Mouse (Mus musculus): ENCODE measurements at regions not wholly inside any gene's neighbourhood (a gene's known extent, or its start where the extent isn't known, plus 50 kb on each side); places are given as distances from the start of the nearest gene placed in this dataset.
"Not testable (repeated sequence)": the region's sequence is repeated elsewhere in the genome, so short reads cannot be mapped to it uniquely, and the experiment has no call there.

DNA sequence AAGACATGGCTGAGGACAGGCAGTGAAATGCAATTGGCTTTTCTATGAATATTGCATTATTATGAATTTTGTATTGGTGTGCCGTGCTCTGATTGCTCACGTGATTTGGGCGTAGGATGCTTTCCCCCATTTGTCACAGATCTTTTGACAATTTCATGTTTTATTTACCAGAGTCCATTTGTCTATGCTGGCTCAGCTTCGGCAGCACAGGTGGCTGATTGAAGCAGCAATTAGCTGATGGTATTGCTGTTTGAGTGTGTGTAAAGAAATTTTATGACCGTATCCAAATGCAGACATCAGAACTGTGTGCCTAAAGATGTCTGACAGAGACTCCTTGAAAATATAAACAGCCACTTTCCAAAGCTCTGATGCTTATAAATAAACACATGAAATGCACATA, 498.5 kb upstream of the Akr1e1 start:
- Histone ChIP-seq H3K9me3 (replicated peaks) (no peaks in the 10 kb centered on the region), H3K4me1 (no peaks in the 10 kb centered on the region), H3K27me3 (ENCODE audit: low read depth, poor library complexity, severe bottlenecking) (no peaks in the 10 kb centered on the region), H3K27ac (no peak overlapping the region), H3K4me3 (no peak overlapping the region), H3K36me3 (no peaks in the 10 kb centered on the region)
- DNase-seq (ENCODE audit: low spot score), result no peak
- WGBS, result 85% methylated on average over 5 of the region's 5 CpGs

GRCm38 (mm10) chr13:5154911-5155310, 545.9 kb upstream of the Akr1e1 start:
- 90% methylated on average over 3 of the region's 3 CpGs for WGBS

DNA sequence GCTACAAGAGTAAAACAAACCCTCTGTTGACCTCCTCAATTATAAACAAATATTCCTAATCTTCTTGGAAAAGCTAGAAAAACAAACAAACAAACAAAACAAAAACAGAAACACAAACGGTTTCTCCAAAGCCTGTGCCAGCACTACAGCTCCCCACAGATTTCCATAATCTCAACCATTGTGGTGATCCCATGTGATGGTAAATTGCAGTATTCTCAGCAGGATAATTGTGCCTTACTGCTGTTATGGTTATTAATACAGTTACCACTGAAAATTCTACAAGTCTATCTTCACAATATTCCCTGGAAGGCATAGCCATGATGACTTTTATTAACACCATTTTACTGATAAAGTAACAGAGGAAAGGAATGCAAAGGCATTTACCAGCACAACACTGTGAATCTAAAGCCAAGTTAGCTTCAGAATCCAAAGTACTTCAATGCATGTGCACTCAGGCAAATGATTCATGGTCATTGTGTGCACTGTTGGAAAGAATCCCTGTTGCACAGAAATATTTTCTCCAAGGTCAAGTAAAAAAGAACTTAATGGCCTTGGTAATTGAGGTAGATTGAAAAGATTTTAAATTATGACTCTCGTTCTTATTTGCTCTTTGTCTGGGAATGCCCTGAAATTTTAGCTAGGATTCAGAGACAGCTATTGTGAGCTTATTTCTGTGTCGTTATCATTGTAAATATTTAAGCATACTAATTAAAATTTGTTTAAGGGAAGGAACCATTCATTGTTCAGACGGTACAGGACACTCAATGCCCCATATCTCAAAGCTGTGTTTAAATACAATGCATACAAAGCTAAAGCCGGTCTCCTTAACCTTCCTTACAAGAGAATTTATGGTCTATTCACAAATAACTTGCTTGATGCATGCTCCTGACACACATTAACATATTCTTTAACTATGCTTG, 551.1 kb upstream of the Akr1e1 start:
- no peaks in the 10 kb centered on the region for H3K4me1 ChIP-seq
- no peaks in the 10 kb centered on the region for H3K36me3 ChIP-seq
- no peak overlapping the region for H3K27ac ChIP-seq
- WGBS, result 85% methylated on average over 5 of the region's 5 CpGs
- no peak for DNase-seq (ENCODE audit: low spot score)
- no peaks in the 10 kb centered on the region for H3K9me3 ChIP-seq (replicated peaks)
- H3K27me3 ChIP-seq (ENCODE audit: low read depth, poor library complexity, severe bottlenecking), result no peaks in the 10 kb centered on the region
- H3K4me3 ChIP-seq, result no peak overlapping the region

More at GRCm38 (mm10) chr13:5154911-5155310, 545.9 kb upstream of the Akr1e1 start:
- H3K4me1 ChIP-seq, result no peaks in the 10 kb centered on the region
- no peaks in the 10 kb centered on the region for H3K36me3 ChIP-seq
- no peak for DNase-seq (ENCODE audit: low spot score)
- H3K27me3 ChIP-seq (ENCODE audit: low read depth, poor library complexity, severe bottlenecking), result no peaks in the 10 kb centered on the region
- H3K27ac ChIP-seq, result no peak overlapping the region
- H3K4me3 ChIP-seq, result no peak overlapping the region
- H3K9me3 ChIP-seq (replicated peaks), result no peaks in the 10 kb centered on the region

DNA sequence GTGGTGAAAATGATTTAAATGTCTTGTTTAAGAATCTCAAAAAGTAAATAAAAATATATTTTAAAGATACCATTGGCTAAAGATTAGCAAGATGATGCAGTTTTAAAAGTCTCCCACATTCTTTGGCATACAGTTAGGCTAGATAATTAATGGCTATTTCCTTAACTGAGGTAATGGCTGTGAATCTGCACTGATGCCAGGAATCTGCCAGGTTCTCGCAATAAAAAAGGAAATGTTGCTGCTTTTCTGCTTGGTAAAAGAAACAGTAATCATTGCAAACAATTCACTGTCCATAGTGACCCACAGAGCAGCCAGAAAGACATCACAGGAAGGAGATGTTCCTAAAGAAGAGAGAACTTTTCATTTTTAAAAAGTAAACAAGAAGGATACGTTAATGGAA, 557.7 kb upstream of the Akr1e1 start:
- DNase-seq (ENCODE audit: low spot score), result no peak

GRCm38 (mm10) chr13:5178996-5179395, 570.0 kb upstream of the Akr1e1 start:
- Histone ChIP-seq H3K4me1 (no peaks in the 10 kb centered on the region), H3K9me3 (replicated peaks) (no peaks in the 10 kb centered on the region), H3K27me3 (ENCODE audit: low read depth, poor library complexity, severe bottlenecking) (no peaks in the 10 kb centered on the region), H3K4me3 (no peak overlapping the region), H3K27ac (no peak overlapping the region), H3K36me3 (no peaks in the 10 kb centered on the region)
- DNase-seq (ENCODE audit: low spot score), result no peak
- 86% methylated on average over 4 of the region's 4 CpGs for WGBS

More for the DNA sequence above, 557.7 kb upstream of the Akr1e1 start:
- Histone ChIP-seq H3K4me1 (no peaks in the 10 kb centered on the region), H3K27ac (no peak overlapping the region), H3K36me3 (no peaks in the 10 kb centered on the region), H3K4me3 (no peak overlapping the region), H3K27me3 (ENCODE audit: low read depth, poor library complexity, severe bottlenecking) (no peaks in the 10 kb centered on the region), H3K9me3 (replicated peaks) (no peaks in the 10 kb centered on the region)
- 87% methylated on average over 2 of the region's 2 CpGs for WGBS

- DNase-seq (ENCODE audit: low spot score), result no peak
- Histone ChIP-seq H3K9me3 (replicated peaks) (no peaks in the 10 kb centered on the region), H3K4me1 (no peaks in the 10 kb centered on the region), H3K27me3 (ENCODE audit: low read depth, poor library complexity, severe bottlenecking) (no peaks in the 10 kb centered on the region), H3K4me3 (no peak overlapping the region), H3K36me3 (no peaks in the 10 kb centered on the region), H3K27ac (no peak overlapping the region)
- WGBS, result 86% methylated on average over 2 of the region's 2 CpGs
Observed at GRCm38 (mm10) chr13:5179552-5179951, 570.6 kb upstream of the Akr1e1 start.

DNA sequence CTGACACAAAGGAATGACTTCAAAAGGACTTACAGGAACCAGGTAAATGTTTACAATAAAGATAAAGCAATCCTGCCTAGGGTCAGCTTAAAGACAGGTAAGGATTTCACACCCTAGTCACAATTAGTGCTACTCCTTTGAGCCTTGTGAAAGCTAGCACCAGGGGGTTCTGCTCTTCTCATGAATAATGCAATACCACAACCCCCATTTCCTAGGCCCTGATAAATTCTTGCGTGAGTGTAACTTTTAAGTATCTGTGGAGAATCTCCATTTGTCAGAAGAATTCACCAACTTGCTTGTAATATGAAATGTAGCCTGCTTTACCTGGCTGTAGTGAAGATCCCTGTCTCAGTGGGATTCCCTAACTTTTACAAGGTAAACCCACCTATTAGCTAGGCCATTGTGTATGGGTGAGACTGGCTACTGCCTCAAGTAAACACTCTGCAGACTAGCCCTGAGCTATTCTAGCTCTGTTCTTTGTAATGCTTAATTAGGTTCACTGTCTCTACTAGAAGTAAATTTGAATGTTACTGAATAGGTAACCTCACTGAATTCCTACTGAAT, 576.3 kb upstream of the Akr1e1 start:
- not testable (repeated sequence) for H3K9me3 ChIP-seq (replicated peaks); H3K27ac ChIP-seq
- 40% methylated on average over 1 of the region's 1 CpGs for WGBS

GRCm38 (mm10) chr13:5202736-5203135, 593.8 kb upstream of the Akr1e1 start:
- Histone ChIP-seq H3K4me1 (peaks cover 11% of the 10 kb centered on the region; the same call in 1 of the 2 replicates), H3K36me3 (no peaks in the 10 kb centered on the region), H3K9me3 (replicated peaks) (no peaks in the 10 kb centered on the region), H3K4me3 (no peak overlapping the region), H3K27ac (peak overlapping the region; percentile 62; the same call in 1 of the 2 replicates), H3K27me3 (ENCODE audit: low read depth, poor library complexity, severe bottlenecking) (no peaks in the 10 kb centered on the region)
- 11% methylated on average over 1 of the region's 1 CpGs for WGBS
- DNase-seq (ENCODE audit: low spot score), result no peak

More for the DNA sequence above, 576.3 kb upstream of the Akr1e1 start:
- DNase-seq (ENCODE audit: low spot score); H3K36me3 ChIP-seq; H3K4me3 ChIP-seq; H3K27me3 ChIP-seq (ENCODE audit: low read depth, poor library complexity, severe bottlenecking); H3K4me1 ChIP-seq: not testable (repeated sequence)

DNA sequence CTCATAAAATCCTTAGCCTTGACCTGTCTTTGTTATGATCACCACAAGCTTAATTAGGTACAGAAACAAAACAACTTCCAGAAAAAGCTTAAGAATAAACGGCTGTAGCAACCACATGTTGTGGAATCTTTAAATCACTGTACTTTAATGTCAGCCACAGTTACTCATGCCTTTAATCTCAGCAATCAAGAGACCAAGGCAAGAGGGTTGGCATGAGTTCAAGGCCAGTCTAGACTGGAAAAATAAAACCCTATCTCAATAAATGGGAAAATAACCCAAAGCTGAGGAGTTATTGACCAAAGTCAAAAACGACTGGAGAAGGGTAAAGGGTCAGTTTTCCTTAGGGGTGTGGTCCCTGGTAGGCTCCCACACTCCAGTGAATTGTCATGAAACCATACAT, 595.2 kb upstream of the Akr1e1 start:
- Histone ChIP-seq H3K27ac (no peak overlapping the region), H3K27me3 (ENCODE audit: low read depth, poor library complexity, severe bottlenecking) (no peaks in the 10 kb centered on the region), H3K9me3 (replicated peaks) (no peaks in the 10 kb centered on the region), H3K4me3 (no peak overlapping the region), H3K4me1 (peaks cover 11% of the 10 kb centered on the region; the same call in 1 of the 2 replicates), H3K36me3 (no peaks in the 10 kb centered on the region)
- no peak for DNase-seq (ENCODE audit: low spot score)
- 42% methylated on average over 2 of the region's 2 CpGs for WGBS

GRCm38 (mm10) chr13:5211659-5212058, 602.7 kb upstream of the Akr1e1 start:
- DNase-seq (ENCODE audit: low spot score), result no peak
- Histone ChIP-seq H3K36me3 (no peaks in the 10 kb centered on the region), H3K27me3 (ENCODE audit: low read depth, poor library complexity, severe bottlenecking) (no peaks in the 10 kb centered on the region), H3K27ac (no peak overlapping the region), H3K4me1 (peaks cover 4% of the 10 kb centered on the region; the same call in 1 of the 2 replicates), H3K9me3 (replicated peaks) (no peaks in the 10 kb centered on the region), H3K4me3 (no peak overlapping the region)
- 69% methylated on average over 1 of the region's 1 CpGs for WGBS

- DNase-seq (ENCODE audit: low spot score), result no peak
- 88% methylated on average over 3 of the region's 3 CpGs for WGBS
- no peaks in the 10 kb centered on the region for H3K27me3 ChIP-seq (ENCODE audit: low read depth, poor library complexity, severe bottlenecking)
Observed at GRCm38 (mm10) chr13:5229476-5229875, 620.5 kb upstream of the Akr1e1 start.

GRCm38 (mm10) chr13:5234232-5234631, 625.3 kb upstream of the Akr1e1 start:
- Histone ChIP-seq H3K36me3 (no peaks in the 10 kb centered on the region), H3K4me3 (no peak overlapping the region), H3K9me3 (replicated peaks) (no peaks in the 10 kb centered on the region), H3K27me3 (ENCODE audit: low read depth, poor library complexity, severe bottlenecking) (no peaks in the 10 kb centered on the region), H3K4me1 (no peaks in the 10 kb centered on the region), H3K27ac (no peak overlapping the region)
- DNase-seq (ENCODE audit: low spot score), result no peak
- 93% methylated on average over 3 of the region's 3 CpGs for WGBS

More at GRCm38 (mm10) chr13:5229476-5229875, 620.5 kb upstream of the Akr1e1 start:
- no peaks in the 10 kb centered on the region for H3K36me3 ChIP-seq
- H3K27ac ChIP-seq, result no peak overlapping the region
- H3K4me3 ChIP-seq, result no peak overlapping the region
- H3K4me1 ChIP-seq, result no peaks in the 10 kb centered on the region
- no peaks in the 10 kb centered on the region for H3K9me3 ChIP-seq (replicated peaks)

DNA sequence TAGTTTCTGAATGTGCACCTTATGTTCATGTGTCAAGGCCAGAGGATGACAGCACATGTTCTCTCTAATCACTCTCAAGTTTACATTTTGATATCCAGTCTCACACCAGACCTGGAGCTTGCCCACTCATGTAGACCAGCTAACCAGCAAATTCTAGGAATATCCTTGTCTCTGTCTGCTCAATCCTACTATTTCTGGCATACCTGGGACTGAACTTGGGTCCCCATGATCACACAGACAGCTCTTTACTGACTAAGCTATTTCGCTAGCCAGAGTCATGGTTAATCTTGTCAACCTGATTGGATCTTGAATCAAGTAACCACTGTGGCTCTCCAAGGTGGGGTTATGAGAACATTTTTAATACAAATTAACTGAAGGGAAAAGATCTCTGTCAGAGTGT, 625.9 kb upstream of the Klf6 start:
- H3K4me1 ChIP-seq, result no peaks in the 10 kb centered on the region
- H3K27me3 ChIP-seq (ENCODE audit: low read depth, poor library complexity, severe bottlenecking), result no peaks in the 10 kb centered on the region
- WGBS, result 93% methylated on average over 1 of the region's 1 CpGs
- H3K9me3 ChIP-seq (replicated peaks), result no peaks in the 10 kb centered on the region
- no peak overlapping the region for H3K4me3 ChIP-seq
- H3K36me3 ChIP-seq, result no peaks in the 10 kb centered on the region
- no peak overlapping the region for H3K27ac ChIP-seq
- no peak for DNase-seq (ENCODE audit: low spot score)

Data from limb, embryonic 10.5 days (tissue).